Mouse (Mus musculus) stomach, embryonic 15.5 days (tissue): ENCODE measurements around the gene Pdzd2. TPM values are rescaled to one million over a fixed set of nuclear protein-coding genes. Genes with fewer than 3 reads are reported as not detected.

Source experiments
- ATAC-seq: fragments of 200-750 bp; cut with Nextera tagmentation; 2 replicates; pipeline ENCODE4 v1.8.0; 2017; ENCODE audit warnings: low read depth, moderate number of reproducible peaks, moderate TSS enrichment; ENCODE audit not compliant: insufficient read depth, low FRiP score
- H3K27ac ChIP-seq: fragments of 300-500 bp; sonication (generic); 2 replicates; pipeline ENCODE4 v1.5.1; 2015; ENCODE audit warnings: mild to moderate bottlenecking, inconsistent platforms
- H3K27me3 ChIP-seq: fragments of 300-500 bp; sonication (generic); replicated peaks from 2 replicates; pipeline ENCODE4 v1.6.1; 2015; ENCODE audit warnings: inconsistent platforms
- H3K36me3 ChIP-seq: fragments of 300-500 bp; sonication (generic); 2 replicates; pipeline ENCODE4 v1.6.1; 2015; ENCODE audit warnings: inconsistent platforms
- H3K4me1 ChIP-seq: fragments of 300-500 bp; sonication (generic); 2 replicates; pipeline ENCODE4 v1.6.1; 2015; ENCODE audit warnings: inconsistent platforms
- H3K4me2 ChIP-seq: fragments of 300-500 bp; sonication (generic); 2 replicates; pipeline ENCODE4 v1.6.1; 2015; ENCODE audit warnings: mild to moderate bottlenecking, inconsistent platforms
- H3K4me3 ChIP-seq: fragments of 300-500 bp; sonication (generic); replicated peaks from 2 replicates; pipeline ENCODE4 v1.5.1; 2015; ENCODE audit warnings: inconsistent platforms
- H3K9ac ChIP-seq: fragments of 300-500 bp; sonication (generic); 2 replicates; pipeline ENCODE4 v1.6.1; 2015; ENCODE audit warnings: inconsistent platforms
- H3K9me3 ChIP-seq: fragments of 300-500 bp; sonication (generic); 2 replicates; pipeline ENCODE4 v1.6.1; 2016; ENCODE audit warnings: inconsistent platforms
- WGBS: fragments of 180-500 bp; shearing (Covaris S2); methylation state at CpG from one replicate; pipeline ENCODE4 v1.1.7; 2015; 5-methylcytosine and 5-hydroxymethylcytosine counted together
- polyA plus RNA-seq: library from polyadenylated mRNA; unstranded; fragments of >200 nt; fragmentation: Nextera tagmentation; extraction: Ambion mirVana; gene quantifications from 2 replicates; pipeline ENCODE4 v1.2.1, GENCODE M21; 2015

Gene Pdzd2
- polyA plus RNA-seq, 1 experiment from 2014 or later = 28.3 TPM

DNA sequence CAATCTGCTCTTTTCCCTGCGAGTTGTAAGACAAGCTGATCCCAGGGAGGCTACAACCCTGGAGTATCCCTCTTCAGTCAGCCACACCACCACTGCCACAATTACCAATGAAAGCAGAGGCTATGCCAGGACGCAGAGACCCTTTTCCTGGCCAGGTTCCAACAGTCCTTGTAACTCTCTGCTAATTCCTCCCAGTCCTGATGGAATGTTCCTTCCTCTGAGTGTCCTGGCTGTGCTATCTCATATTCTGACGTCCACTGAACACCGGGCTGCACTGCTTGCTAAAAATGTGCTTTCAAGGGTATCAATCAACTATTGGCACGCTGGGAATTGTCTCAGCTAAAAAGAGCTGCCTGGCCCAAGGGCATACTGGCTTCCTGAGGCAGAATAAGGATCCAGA lies 18.7 kb upstream of the Pdzd2 start:
- no peak overlapping the region for H3K9ac ChIP-seq
- H3K4me2 ChIP-seq = no peak overlapping the region
- no peak overlapping the region for H3K4me3 ChIP-seq
- H3K27ac ChIP-seq = no peak overlapping the region
- no peak for ATAC-seq
- H3K27me3 ChIP-seq = no peaks in the 10 kb centered on the region
- no peaks in the 10 kb centered on the region for H3K9me3 ChIP-seq
- no peaks in the 10 kb centered on the region for H3K36me3 ChIP-seq
- H3K4me1 ChIP-seq = no peaks in the 10 kb centered on the region
- WGBS = 42% methylated on average over 5 of the region's 5 CpGs

DNA sequence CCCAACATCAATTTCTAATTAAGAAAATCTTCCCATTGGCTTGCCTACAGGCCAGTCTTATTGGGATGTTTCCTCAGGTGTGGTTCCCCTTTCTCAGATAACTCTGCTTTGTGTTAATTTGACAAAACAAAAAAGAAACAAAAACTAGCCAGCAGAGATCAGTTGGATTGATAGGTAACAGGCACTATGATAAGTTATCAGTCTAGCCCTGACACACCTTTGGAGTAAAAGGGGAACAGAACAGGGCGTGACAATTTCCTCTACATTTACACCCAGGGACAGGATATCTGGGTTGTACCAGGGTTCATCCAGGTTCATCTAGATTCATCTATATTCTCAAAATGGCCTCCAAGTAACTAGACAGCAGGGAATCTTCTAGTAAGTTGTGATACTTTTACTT lies 18.0 kb upstream of the Pdzd2 start:
- Histone ChIP-seq H3K36me3 (no peaks in the 10 kb centered on the region), H3K9ac (no peak overlapping the region), H3K4me3 (no peak overlapping the region), H3K9me3 (no peaks in the 10 kb centered on the region), H3K4me2 (no peak overlapping the region), H3K4me1 (0 out of 2 replicates have a peak, but pooled peaks cover 3% of the 10 kb centered on the region), H3K27me3 (no peaks in the 10 kb centered on the region), H3K27ac (no peak overlapping the region)
- ATAC-seq = no peak
- WGBS = 93% methylated on average over 1 of the region's 1 CpGs

DNA sequence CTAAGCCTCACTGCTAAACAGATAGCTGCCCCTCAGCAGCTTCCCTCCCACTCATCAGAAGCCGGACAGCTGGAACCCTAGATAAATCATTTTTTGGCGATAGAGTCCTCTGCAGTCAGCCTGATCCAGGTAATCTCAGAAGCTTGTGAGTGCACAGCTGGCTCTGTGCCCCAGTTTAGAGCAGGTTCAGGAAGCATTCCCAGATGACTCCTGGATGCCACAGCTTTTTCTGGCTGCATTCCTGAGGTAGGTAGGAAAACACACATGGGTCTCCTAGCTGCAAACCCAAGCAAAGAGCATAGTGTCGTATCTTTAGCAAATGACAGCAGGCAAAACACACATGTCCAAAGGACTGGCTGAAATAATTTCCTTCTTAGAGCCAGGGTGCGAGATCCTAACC lies 13.5 kb upstream of the Pdzd2 start:
- Histone ChIP-seq H3K27me3 (no peaks in the 10 kb centered on the region), H3K9me3 (no peaks in the 10 kb centered on the region), H3K4me2 (no peak overlapping the region), H3K36me3 (no peaks in the 10 kb centered on the region), H3K9ac (no peak overlapping the region), H3K4me1 (0 out of 2 replicates have a peak, but pooled peaks cover 3% of the 10 kb centered on the region), H3K27ac (no peak overlapping the region), H3K4me3 (no peak overlapping the region)
- WGBS = 32% methylated on average over 4 of the region's 4 CpGs
- no peak for ATAC-seq

DNA sequence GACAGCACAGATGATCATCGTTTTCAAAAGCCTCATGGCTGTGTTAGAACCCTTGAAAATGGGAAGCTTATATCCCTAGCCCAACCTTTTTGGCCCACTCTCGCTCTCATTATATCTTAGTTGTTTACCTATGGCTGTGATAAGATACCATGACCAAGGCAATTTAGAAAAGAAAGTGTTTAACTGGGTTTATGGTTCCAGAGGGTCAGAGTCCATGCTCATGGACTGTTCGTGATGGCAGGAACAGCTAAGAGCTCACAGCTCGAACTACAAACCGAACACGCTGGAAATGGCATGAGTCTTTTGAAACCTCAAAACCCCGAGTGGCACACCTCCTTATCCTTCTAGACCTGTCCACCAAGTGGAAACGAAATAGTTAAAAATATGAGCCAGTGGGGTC lies 11.2 kb upstream of the Pdzd2 start:
- H3K4me3 ChIP-seq = no peak overlapping the region
- no peak for ATAC-seq

DNA sequence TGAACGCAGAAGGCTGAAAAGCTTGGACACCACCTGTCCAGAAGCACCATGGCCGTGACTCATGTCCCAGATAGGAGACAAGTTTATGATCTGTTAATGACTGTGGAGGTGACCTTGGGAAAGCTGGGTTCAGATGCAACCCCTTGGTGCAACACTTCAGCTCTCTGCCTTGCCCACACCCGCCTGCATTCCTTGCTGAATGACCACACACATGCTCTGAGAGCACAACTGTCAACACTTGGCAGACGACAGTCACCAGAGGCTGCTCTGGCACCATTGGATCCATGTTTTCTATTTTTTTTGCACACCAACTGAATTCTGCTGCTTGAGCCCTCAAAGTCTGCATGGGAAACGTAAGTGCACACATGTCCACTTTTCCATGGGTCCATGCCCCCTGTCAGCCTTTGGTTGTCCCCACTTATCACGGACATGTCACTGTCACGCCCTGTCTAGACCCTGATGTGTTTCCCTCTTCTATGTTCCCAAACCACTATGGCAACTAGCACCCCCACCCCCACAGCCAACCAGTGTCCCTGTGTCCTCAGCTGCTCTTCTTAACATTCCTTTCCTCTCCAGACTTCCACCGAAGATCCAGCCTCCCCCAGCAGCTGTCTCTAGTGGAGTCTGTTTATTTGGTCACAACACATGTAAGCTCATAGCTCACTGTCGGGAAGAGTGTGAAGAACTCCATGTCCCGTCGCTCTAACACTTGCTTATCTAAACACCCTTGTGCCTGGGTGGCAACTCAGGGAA lies 10.0 kb upstream of the Pdzd2 start:
- Histone ChIP-seq H3K9ac (no peak overlapping the region), H3K9me3 (no peaks in the 10 kb centered on the region), H3K4me3 (no peak overlapping the region), H3K36me3 (no peaks in the 10 kb centered on the region), H3K27ac (no peak overlapping the region), H3K4me1 (0 out of 2 replicates have a peak, but pooled peaks cover 3% of the 10 kb centered on the region), H3K4me2 (no peak overlapping the region), H3K27me3 (no peaks in the 10 kb centered on the region)
- no peak for ATAC-seq
- WGBS = 54% methylated on average over 11 of the region's 11 CpGs

More for the DNA sequence above, 11.2 kb upstream of the Pdzd2 start:
- Histone ChIP-seq H3K9me3 (no peaks in the 10 kb centered on the region), H3K9ac (no peak overlapping the region), H3K27me3 (no peaks in the 10 kb centered on the region), H3K4me1 (0 out of 2 replicates have a peak, but pooled peaks cover 3% of the 10 kb centered on the region), H3K4me2 (no peak overlapping the region), H3K27ac (no peak overlapping the region), H3K36me3 (no peaks in the 10 kb centered on the region)
- WGBS = 81% methylated on average over 8 of the region's 8 CpGs

DNA sequence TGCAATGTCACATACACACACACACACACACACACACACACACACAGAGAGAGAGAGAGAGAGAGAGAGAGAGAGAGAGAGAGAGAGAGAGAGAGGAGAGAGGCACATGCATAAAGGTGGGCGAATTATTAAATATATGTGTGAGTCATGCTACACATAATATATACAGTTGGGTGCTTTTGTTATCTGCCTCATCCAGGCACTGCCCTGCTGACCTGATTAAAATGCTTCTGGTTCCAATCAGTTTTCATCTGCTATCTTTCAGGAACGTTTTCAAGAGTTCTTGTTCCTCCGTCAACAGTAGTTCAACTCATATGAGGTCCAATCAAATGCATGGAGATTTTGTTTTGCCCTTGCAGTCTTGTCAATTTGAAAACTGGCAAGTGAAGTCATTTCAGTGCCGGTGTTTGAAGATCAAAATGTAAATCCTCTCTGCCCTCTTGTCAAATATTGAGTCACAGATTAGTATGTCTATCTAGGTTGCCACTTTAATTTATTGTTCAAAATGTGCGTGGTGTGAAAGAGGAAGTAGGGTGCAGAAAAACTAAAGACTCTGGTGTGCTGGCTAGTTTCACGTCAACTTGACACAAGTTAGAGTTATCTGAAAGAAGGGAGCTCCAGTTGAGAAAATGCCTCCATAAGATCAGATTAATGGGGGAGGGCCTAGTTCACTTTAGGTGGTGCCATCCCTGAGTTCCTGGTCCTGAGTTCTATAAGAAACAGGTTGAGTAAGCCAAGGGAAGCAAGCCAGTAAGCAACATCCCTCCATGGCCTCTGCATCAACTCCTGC lies 2.6 kb upstream of the Pdzd2 start:
- H3K4me1 ChIP-seq = peaks cover 9% of the 10 kb centered on the region
- H3K27me3 ChIP-seq = peaks cover 9% of the 10 kb centered on the region; the same call in 1 of the 2 replicates
- no peak overlapping the region for H3K4me3 ChIP-seq
- no peak overlapping the region for H3K27ac ChIP-seq
- H3K9ac ChIP-seq = no peak overlapping the region
- WGBS = 68% methylated on average over 6 of the region's 6 CpGs
- H3K4me2 ChIP-seq = no peak overlapping the region
- H3K9me3 ChIP-seq = no peaks in the 10 kb centered on the region
- H3K36me3 ChIP-seq = no peaks in the 10 kb centered on the region
- ATAC-seq = no peak

DNA sequence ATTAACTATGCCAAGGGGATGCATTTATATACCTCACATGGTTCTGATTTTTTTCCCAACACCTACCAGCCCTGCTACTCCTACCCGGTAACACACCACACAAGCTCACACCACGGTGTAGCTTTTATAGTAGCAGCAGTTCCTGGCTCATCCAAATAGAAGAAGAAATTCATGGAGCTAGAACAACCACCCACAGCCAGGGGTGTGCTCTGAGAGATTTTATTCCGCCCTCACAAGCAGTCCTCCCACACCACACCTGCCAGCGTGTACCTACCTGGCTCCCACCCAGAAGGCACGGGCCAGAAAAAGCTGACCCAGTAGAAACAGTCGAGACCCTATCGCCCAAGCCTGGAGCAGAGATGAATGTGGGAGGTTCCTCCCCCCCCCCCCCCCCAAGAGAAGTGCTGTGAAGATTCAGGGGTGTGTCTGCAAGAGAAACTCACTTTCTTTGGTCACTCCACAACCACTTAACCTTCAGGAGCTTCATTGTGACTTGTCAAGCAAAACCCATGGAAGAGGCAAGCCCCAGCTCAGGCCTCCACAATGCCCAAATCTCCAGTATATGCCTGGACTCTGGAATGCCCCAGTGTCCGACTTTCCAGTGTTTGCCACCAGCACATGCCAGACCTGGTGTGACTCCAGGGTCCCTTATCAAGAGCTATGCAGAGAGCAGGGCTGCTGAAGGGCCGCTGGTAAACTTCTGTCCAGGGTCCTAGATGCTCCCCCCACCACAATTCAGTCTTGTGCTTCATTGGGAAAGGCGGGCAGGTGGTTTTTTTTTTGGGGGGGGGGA lies 1.2 kb downstream of the Pdzd2 start:
- H3K9ac ChIP-seq = no peak overlapping the region
- 42% methylated on average over 10 of the region's 10 CpGs for WGBS
- no peak overlapping the region for H3K27ac ChIP-seq
- no peaks in the 10 kb centered on the region for H3K9me3 ChIP-seq
- ATAC-seq = no peak
- H3K36me3 ChIP-seq = no peaks in the 10 kb centered on the region
- peaks cover 9% of the 10 kb centered on the region for H3K4me1 ChIP-seq
- H3K4me2 ChIP-seq = peak overlapping the region; percentile 91
- peak overlapping the region; percentile 61 for H3K4me3 ChIP-seq
- H3K27me3 ChIP-seq = peaks cover 13% of the 10 kb centered on the region; the same call in 1 of the 2 replicates

DNA sequence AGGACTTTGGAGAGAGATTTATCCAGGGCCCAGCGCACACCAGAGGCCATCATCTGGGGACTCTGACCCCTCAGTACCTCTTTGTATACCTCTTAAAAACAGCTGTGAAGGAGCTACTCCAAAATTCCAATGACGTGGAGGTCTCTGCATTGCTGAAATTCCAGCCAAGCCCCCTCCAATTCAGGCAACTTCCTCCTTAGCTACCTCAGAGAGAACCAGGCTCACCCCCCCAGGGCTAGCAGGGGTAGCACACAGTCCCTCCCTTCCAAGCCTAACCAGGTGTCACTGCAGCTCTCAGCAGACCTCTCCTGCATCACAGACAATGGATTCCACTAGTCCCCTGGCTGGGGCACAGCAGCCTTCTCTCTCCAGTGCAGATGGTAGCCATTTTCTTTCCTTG lies 4.5 kb downstream of the Pdzd2 start:
- Histone ChIP-seq H3K27me3 (peaks cover 13% of the 10 kb centered on the region; the same call in 1 of the 2 replicates), H3K9me3 (no peaks in the 10 kb centered on the region), H3K4me2 (no peak overlapping the region), H3K9ac (no peak overlapping the region), H3K4me3 (no peak overlapping the region), H3K36me3 (no peaks in the 10 kb centered on the region), H3K4me1 (peaks cover 8% of the 10 kb centered on the region), H3K27ac (no peak overlapping the region)
- WGBS = 48% methylated on average over 2 of the region's 2 CpGs
- no peak for ATAC-seq

DNA sequence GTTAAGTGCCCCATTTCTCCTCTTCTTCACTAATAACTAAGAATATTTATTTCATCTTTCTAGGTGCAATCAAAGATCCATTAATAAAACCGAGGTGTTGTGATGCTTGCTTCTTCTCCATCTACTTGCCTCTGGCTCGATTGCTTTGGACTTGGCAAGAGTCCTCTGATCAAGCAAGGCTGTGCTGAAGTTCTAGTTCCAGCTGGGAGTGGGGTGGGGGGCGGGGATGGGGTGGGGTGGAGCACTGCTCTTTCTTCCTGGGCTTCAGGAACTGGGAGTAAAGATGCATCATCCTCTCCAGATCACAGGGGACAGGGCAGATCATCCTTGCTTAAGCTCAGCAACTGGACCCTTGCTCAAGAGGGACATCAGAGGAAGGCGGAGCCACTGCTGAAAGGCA lies 5.5 kb downstream of the Pdzd2 start:
- Histone ChIP-seq H3K36me3 (no peaks in the 10 kb centered on the region), H3K9ac (no peak overlapping the region), H3K4me1 (peaks cover 5% of the 10 kb centered on the region), H3K4me3 (no peak overlapping the region), H3K27ac (no peak overlapping the region), H3K27me3 (peaks cover 13% of the 10 kb centered on the region; the same call in 1 of the 2 replicates), H3K9me3 (no peaks in the 10 kb centered on the region), H3K4me2 (no peak overlapping the region)
- no peak for ATAC-seq
- 53% methylated on average over 4 of the region's 4 CpGs for WGBS

DNA sequence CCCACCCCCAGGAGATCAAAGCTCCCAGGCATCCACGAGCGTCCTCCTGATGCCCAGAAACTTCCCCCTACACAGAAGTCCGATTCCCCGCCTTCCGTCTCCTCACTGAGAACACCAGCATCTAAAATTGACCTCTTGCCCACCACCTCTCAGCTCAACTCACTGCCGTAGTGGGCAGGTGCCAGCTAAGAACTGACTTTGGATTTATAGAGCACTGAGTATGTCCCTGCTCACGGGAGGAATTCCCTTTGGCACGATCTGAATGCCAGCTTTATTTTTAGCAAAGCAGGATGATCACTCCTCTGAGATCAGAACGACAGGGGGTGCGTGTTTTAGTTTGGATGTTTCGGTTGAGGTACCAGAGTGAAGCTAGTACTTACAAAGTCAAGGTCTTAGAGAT lies 7.1 kb downstream of the Pdzd2 start:
- H3K27me3 ChIP-seq = 0 out of 2 replicates have a peak, but pooled peaks cover 6% of the 10 kb centered on the region
- H3K4me1 ChIP-seq = no peaks in the 10 kb centered on the region
- WGBS = 76% methylated on average over 11 of the region's 11 CpGs
- no peak overlapping the region for H3K9ac ChIP-seq
- no peaks in the 10 kb centered on the region for H3K9me3 ChIP-seq
- ATAC-seq = no peak
- H3K4me2 ChIP-seq = no peak overlapping the region
- no peak overlapping the region for H3K27ac ChIP-seq
- no peak overlapping the region for H3K4me3 ChIP-seq
- no peaks in the 10 kb centered on the region for H3K36me3 ChIP-seq

DNA sequence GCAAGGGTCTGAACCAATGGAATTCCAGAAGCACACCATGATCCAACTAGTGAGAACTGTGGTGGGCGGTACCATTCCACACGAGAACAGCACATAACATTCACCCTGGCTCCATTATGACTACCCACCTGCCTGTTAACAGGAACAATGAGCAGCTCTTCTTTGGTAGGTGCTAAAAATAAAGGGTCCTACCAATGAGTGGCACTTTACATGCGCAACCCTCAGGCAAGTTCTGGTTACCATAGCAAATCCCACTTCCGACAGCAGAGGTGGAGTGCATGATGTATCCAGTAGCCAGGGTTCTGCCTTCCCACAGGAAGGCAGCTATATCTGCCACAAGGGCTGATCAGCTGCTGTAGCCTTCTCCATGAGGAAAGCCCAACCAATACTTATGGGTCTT lies 11.3 kb downstream of the Pdzd2 start:
- no peak overlapping the region for H3K4me2 ChIP-seq
- no peaks in the 10 kb centered on the region for H3K36me3 ChIP-seq
- H3K27me3 ChIP-seq = no peaks in the 10 kb centered on the region
- 89% methylated on average over 4 of the region's 4 CpGs for WGBS
- no peak overlapping the region for H3K9ac ChIP-seq
- ATAC-seq = no peak
- no peak overlapping the region for H3K27ac ChIP-seq
- H3K4me3 ChIP-seq = no peak overlapping the region
- H3K9me3 ChIP-seq = no peaks in the 10 kb centered on the region
- H3K4me1 ChIP-seq = no peaks in the 10 kb centered on the region
